Mouse (Mus musculus) CD4-positive, CD25-positive, alpha-beta regulatory T cell, adult 2 months (primary cell): ENCODE measurements at regions not wholly inside any gene's neighbourhood (a gene's known extent, or its start where the extent isn't known, plus 50 kb on each side); places are given as distances from the start of the nearest gene placed in this dataset.

Experiments
- DNase-seq: peaks from one replicate; pipeline ENCODE4 v3.0.0-alpha.2; 2012; ENCODE audit warnings: low read depth, low spot score

GRCm38 (mm10) chr17:45889451-45889850, 142.7 kb downstream of the Vegfa start:
- no peak for DNase-seq

GRCm38 (mm10) chr17:45889051-45889450, 143.1 kb downstream of the Vegfa start:
- DNase-seq = no peak

GRCm38 (mm10) chr17:45886420-45887049, 145.6 kb downstream of the Vegfa start:
- DNase-seq = no peak

- no peak for DNase-seq
Observed at GRCm38 (mm10) chr17:45885461-45886336, 146.5 kb downstream of the Vegfa start.

GRCm38 (mm10) chr17:45884021-45884722, 148.0 kb downstream of the Vegfa start:
- DNase-seq = no peak

- DNase-seq = no peak
Observed at GRCm38 (mm10) chr17:45882682-45883081, 149.0 kb upstream of the 1600014C23Rik start.

GRCm38 (mm10) chr17:45881284-45881683, 147.6 kb upstream of the 1600014C23Rik start:
- no peak for DNase-seq

GRCm38 (mm10) chr17:45880761-45881160, 147.1 kb upstream of the 1600014C23Rik start:
- DNase-seq = peak; percentile 60

- no peak for DNase-seq
Observed at GRCm38 (mm10) chr17:45879478-45880250, 146.0 kb upstream of the 1600014C23Rik start.

- no peak for DNase-seq
Observed at GRCm38 (mm10) chr17:45878394-45878793, 144.8 kb upstream of the 1600014C23Rik start.

- DNase-seq = no peak
Observed at GRCm38 (mm10) chr17:45875325-45875724, 141.7 kb upstream of the 1600014C23Rik start.

GRCm38 (mm10) chr17:45873996-45874395, 140.4 kb upstream of the 1600014C23Rik start:
- no peak for DNase-seq

- no peak for DNase-seq
Observed at GRCm38 (mm10) chr17:45873200-45873955, 139.7 kb upstream of the 1600014C23Rik start.

- no peak for DNase-seq
Observed at GRCm38 (mm10) chr17:45871666-45872653, 138.3 kb upstream of the 1600014C23Rik start.

GRCm38 (mm10) chr17:45871067-45871466, 137.4 kb upstream of the 1600014C23Rik start:
- no peak for DNase-seq

GRCm38 (mm10) chr17:45869014-45869968, 135.6 kb upstream of the 1600014C23Rik start:
- no peak for DNase-seq

GRCm38 (mm10) chr17:45868539-45868938, 134.9 kb upstream of the 1600014C23Rik start:
- DNase-seq = no peak

GRCm38 (mm10) chr17:45867727-45868126, 134.1 kb upstream of the 1600014C23Rik start:
- no peak for DNase-seq
